9 mouse cellular contexts compared by ENCODE assay signal in genomic region chr11:118008144-118008805, GRCm38 (mm10). TPM values are rescaled to one million over a fixed set of nuclear protein-coding genes. Genes with fewer than 3 reads are reported as not detected.
A peak's percentile ranks its signal among the peaks of the same experiment; 100 is the strongest.
DNase-seq lines count a peak whose midpoint lies in the region; ATAC-seq and TF ChIP-seq lines count a peak whose summit lies in the region.
"Had no signal": no experiment of that assay in that cellular context is flagged by ENCODE, and none has a peak within 500 bp of the region (broad histone marks: within the 10 kb centered on the region; RNA-seq: fewer than 3 reads in every experiment).

No protein-coding gene starts in this region.

- peaks cover 23% of the 10 kb centered on the region; the same call in 1 of the 2 replicates for H3K36me3 ChIP-seq in heart, embryonic 11.5 days (ENCODE audit: control insufficient read depth, insufficient read depth, low read length)
- H3K36me3 ChIP-seq in lung, postnatal 0 days (ENCODE audit: insufficient read depth, low read length), result peaks cover 28% of the 10 kb centered on the region
- peaks cover 39% of the 10 kb centered on the region for H3K36me3 ChIP-seq in embryonic facial prominence, embryonic 15.5 days
- peaks cover 23% of the 10 kb centered on the region for H3K36me3 ChIP-seq in liver, embryonic 16.5 days (ENCODE audit: control insufficient read depth, insufficient read depth)

- TF ChIP-seq EP300 in lung, postnatal 0 days (IDR thresholded peaks at IDR 0.05), result no peak

- 53% methylated on average over 5 of the region's 5 CpGs for WGBS in heart, embryonic 11.5 days (ENCODE audit: insufficient replicate concordance)
- WGBS in lung, postnatal 0 days, result 68% methylated on average over 5 of the region's 5 CpGs
- WGBS in embryonic facial prominence, embryonic 15.5 days, result 41% methylated on average over 5 of the region's 5 CpGs
- 53% methylated on average over 5 of the region's 5 CpGs for WGBS in liver, embryonic 16.5 days (ENCODE audit: insufficient replicate concordance)

- no peaks in the 10 kb centered on the region for H3K27me3 ChIP-seq in heart, embryonic 11.5 days (ENCODE audit: control insufficient read depth, insufficient read depth, low read length)
- no peaks in the 10 kb centered on the region for H3K27me3 ChIP-seq in lung, postnatal 0 days (replicated peaks; ENCODE audit: insufficient read depth, low read length)
- H3K27me3 ChIP-seq in embryonic facial prominence, embryonic 15.5 days, result no peaks in the 10 kb centered on the region
- no peaks in the 10 kb centered on the region for H3K27me3 ChIP-seq in liver, embryonic 16.5 days (ENCODE audit: control insufficient read depth, insufficient read depth, low read depth, low read length)

- H3K27ac ChIP-seq in heart, embryonic 11.5 days (ENCODE audit: low read depth, low read length), result peak overlapping the region; percentile 74
- H3K27ac ChIP-seq in lung, postnatal 0 days (ENCODE audit: low read length), result peak overlapping the region; percentile 23; the same call in 1 of the 2 replicates
- H3K27ac ChIP-seq in embryonic facial prominence, embryonic 15.5 days (replicated peaks), result 0 out of 2 replicates have a peak overlapping the region, but pooled peaks have one; percentile 40
- peak overlapping the region; percentile 21; the same call in 1 of the 2 replicates for H3K27ac ChIP-seq in liver, embryonic 16.5 days (ENCODE audit: low read length)

- peaks cover 42% of the 10 kb centered on the region for H3K4me1 ChIP-seq in heart, embryonic 11.5 days (ENCODE audit: control insufficient read depth, insufficient read depth, low read length)
- no peaks in the 10 kb centered on the region for H3K4me1 ChIP-seq in lung, postnatal 0 days (ENCODE audit: insufficient read depth, low read depth, low read length)
- peaks cover 57% of the 10 kb centered on the region for H3K4me1 ChIP-seq in embryonic facial prominence, embryonic 15.5 days
- H3K4me1 ChIP-seq in liver, embryonic 16.5 days (ENCODE audit: control insufficient read depth, low read depth, low read length), result peaks cover 23% of the 10 kb centered on the region

- no peak for TF ChIP-seq CTCF in lung, postnatal 0 days (IDR thresholded peaks at IDR 0.05)

- no peak for ATAC-seq in heart, embryonic 11.5 days (replicated peaks; ENCODE audit: insufficient number of reproducible peaks, low FRiP score, low TSS enrichment)
- no peak for ATAC-seq in lung, postnatal 0 days
- ATAC-seq in embryonic facial prominence, embryonic 15.5 days (ENCODE audit: insufficient number of reproducible peaks, low FRiP score, low TSS enrichment, low read depth), result no peak
- ATAC-seq in liver, embryonic 16.5 days (ENCODE audit: low read depth), result no peak

- no peak for DNase-seq in heart, adult 11 months
- DNase-seq in lung, postnatal 0 days (ENCODE audit: low spot score), result no peak
- DNase-seq in lung, postnatal 36 days, result no peak
- DNase-seq in urinary bladder, postnatal 36 days (ENCODE audit: low spot score in 2 of 2), result no peak
- DNase-seq in kidney, adult 11 months, result no peak
- DNase-seq: heart, postnatal 4 days had no signal

- no peaks in the 10 kb centered on the region for H3K9me3 ChIP-seq in heart, embryonic 11.5 days (replicated peaks; ENCODE audit: control insufficient read depth, low read length)
- no peaks in the 10 kb centered on the region for H3K9me3 ChIP-seq in lung, postnatal 0 days (ENCODE audit: low read length)
- H3K9me3 ChIP-seq in embryonic facial prominence, embryonic 15.5 days (replicated peaks), result no peaks in the 10 kb centered on the region
- H3K9me3 ChIP-seq in liver, embryonic 16.5 days (replicated peaks; ENCODE audit: control insufficient read depth, low read length), result no peaks in the 10 kb centered on the region

- peak overlapping the region; percentile 34; the same call in 1 of the 2 replicates for H3K9ac ChIP-seq in heart, embryonic 11.5 days (ENCODE audit: low read depth, low read length)
- H3K9ac ChIP-seq in lung, postnatal 0 days (replicated peaks; ENCODE audit: low read depth), result no peak overlapping the region
- H3K9ac ChIP-seq in embryonic facial prominence, embryonic 15.5 days, result no peak overlapping the region
- 0 out of 2 replicates have a peak overlapping the region, but pooled peaks have one; percentile 4 for H3K9ac ChIP-seq in liver, embryonic 16.5 days (ENCODE audit: low read depth, low read length)

- no peak overlapping the region for H3K4me3 ChIP-seq in heart, embryonic 11.5 days (ENCODE audit: low read depth, low read length)
- H3K4me3 ChIP-seq in lung, postnatal 0 days (ENCODE audit: low read depth, low read length), result no peak overlapping the region
- no peak overlapping the region for H3K4me3 ChIP-seq in embryonic facial prominence, embryonic 15.5 days (replicated peaks)
- no peak overlapping the region for H3K4me3 ChIP-seq in liver, embryonic 16.5 days (ENCODE audit: low read depth, low read length)

- no peak overlapping the region; the same call in 1 of the 2 replicates for H3K4me2 ChIP-seq in heart, embryonic 11.5 days
- H3K4me2 ChIP-seq in lung, postnatal 0 days (replicated peaks; ENCODE audit: low read depth, low read length), result no peak overlapping the region
- H3K4me2 ChIP-seq in embryonic facial prominence, embryonic 15.5 days (replicated peaks), result no peak overlapping the region
- no peak overlapping the region for H3K4me2 ChIP-seq in liver, embryonic 16.5 days (ENCODE audit: low read depth, low read length)

RNA-seq across cellular contexts. Expression of gene Pgs1, which starts 22.2 kb away (rescaled TPM):
- polyA plus RNA-seq in heart, embryonic 11.5 days (2014; fragmentation: Nextera tagmentation; extraction: Ambion mirVana), result 26.5 and 27.4 TPM in 2 replicates
- polyA plus RNA-seq in lung, postnatal 0 days (2015; fragmentation: Nextera tagmentation; extraction: Ambion mirVana), result 88.6 and 89.5 TPM in 2 replicates
- 39.9 and 41.2 TPM in 2 replicates for polyA plus RNA-seq in embryonic facial prominence, embryonic 15.5 days (2015; fragmentation: Nextera tagmentation; extraction: Ambion mirVana)
- polyA plus RNA-seq in liver, embryonic 16.5 days (2015; fragmentation: Nextera tagmentation; extraction: Ambion mirVana), result 13.5 and 13.7 TPM in 2 replicates

RNA-seq across cellular contexts. Expression of gene Socs3, which starts 38.4 kb away (rescaled TPM):
- polyA plus RNA-seq in heart, embryonic 11.5 days (2014; fragmentation: Nextera tagmentation; extraction: Ambion mirVana), result 3.6 and 4.5 TPM in 2 replicates
- 27.5 and 57.0 TPM in 2 replicates for polyA plus RNA-seq in lung, postnatal 0 days (2015; fragmentation: Nextera tagmentation; extraction: Ambion mirVana)
- polyA plus RNA-seq in embryonic facial prominence, embryonic 15.5 days (2015; fragmentation: Nextera tagmentation; extraction: Ambion mirVana), result 20.8 and 21.2 TPM in 2 replicates
- polyA plus RNA-seq in liver, embryonic 16.5 days (2015; fragmentation: Nextera tagmentation; extraction: Ambion mirVana), result 6.1 and 6.7 TPM in 2 replicates

Comparison
In these comparisons a context has a peak if more than half of its experiments do, and no peak if none do; other contexts are left out.
1. H3K27ac ChIP-seq: peak in every context shown above with its lines; median percentile 74 in heart, embryonic 11.5 days; 40 in embryonic facial prominence, embryonic 15.5 days; 23 in lung, postnatal 0 days; 21 in liver, embryonic 16.5 days.
2. H3K9ac ChIP-seq: peak in heart, embryonic 11.5 days (single experiment) and liver, embryonic 16.5 days (single experiment); none in lung, postnatal 0 days (single experiment) and embryonic facial prominence, embryonic 15.5 days (single experiment).